Mouse (Mus musculus) MEL (cell line): Measurements from ENCODE around the gene Gm8720. TPM values are rescaled to one million over a fixed set of nuclear protein-coding genes. Genes with fewer than 3 reads are reported as not detected.
"Not testable (repeated sequence)": the region's sequence is repeated elsewhere in the genome, so short reads cannot be mapped to it uniquely, and the experiment has no call there.

Experiments
- DNase-seq: peaks from one replicate; pipeline ENCODE4 v3.0.0; 2011; ENCODE audit warnings: low read depth, low spot score
- H3K27ac ChIP-seq: 2 replicates; pipeline ENCODE4 v1.5.1; 2012; ENCODE audit warnings: low read depth, mild to moderate bottlenecking, control low read depth, low read length, moderate library complexity; ENCODE audit not compliant: control insufficient read depth
- H3K27me3 ChIP-seq, 2 experiments: fragments of 150-350 bp in 1 of 2; sonication (generic) in 1 of 2; 2 replicates each; pipeline ENCODE4 v1.6.1; 2012; ENCODE audit warnings: low read length in 2 of 2, mild to moderate bottlenecking in 2 of 2, improper control_type of control experiment in 1 of 2, moderate library complexity in 1 of 2; ENCODE audit not compliant: insufficient read depth in 2 of 2, control insufficient read depth in 1 of 2
- H3K36me3 ChIP-seq, 2 experiments: 2 replicates each; pipeline ENCODE4 v1.6.1; 2012 to 2014; ENCODE audit warnings: low read length in 2 of 2, improper control_type of control experiment in 1 of 2, inconsistent platforms in 1 of 2, mild to moderate bottlenecking in 1 of 2; ENCODE audit not compliant: insufficient read depth in 2 of 2, control insufficient read depth in 1 of 2
- H3K4me1 ChIP-seq, 2 experiments: fragments of 150-350 bp in 1 of 2; sonication (generic) in 1 of 2; 2 replicates each; pipeline ENCODE4 v1.6.1; 2012; ENCODE audit warnings: low read length in 2 of 2, improper control_type of control experiment in 1 of 2, mild to moderate bottlenecking in 1 of 2; ENCODE audit not compliant: insufficient read depth in 2 of 2, control insufficient read depth in 1 of 2
- H3K4me3 ChIP-seq, 2 experiments: fragments of 150-350 bp in 1 of 2; sonication (generic) in 1 of 2; 2 replicates each; pipeline ENCODE4 v1.5.1; 2012; ENCODE audit warnings: low read depth in 2 of 2, low read length in 2 of 2, mild to moderate bottlenecking in 2 of 2, moderate library complexity in 2 of 2, control low read depth in 1 of 2, improper control_type of control experiment in 1 of 2; ENCODE audit not compliant: control insufficient read depth in 1 of 2, insufficient read depth in 1 of 2
- H3K79me2 ChIP-seq: 2 replicates; pipeline ENCODE4 v1.6.1; 2012; ENCODE audit warnings: mild to moderate bottlenecking, low read length, moderate library complexity; ENCODE audit not compliant: control insufficient read depth, poor library complexity, insufficient read depth
- H3K9ac ChIP-seq: 2 replicates; pipeline ENCODE4 v1.6.1; 2012; ENCODE audit warnings: low read depth, mild to moderate bottlenecking, control low read depth, low read length, moderate library complexity; ENCODE audit not compliant: control insufficient read depth, poor library complexity, severe bottlenecking
- H3K9me3 ChIP-seq: fragments of 150-350 bp; sonication (generic); replicated peaks from 2 replicates; pipeline ENCODE4 v1.6.1; 2012; ENCODE audit warnings: mild to moderate bottlenecking, low read length, improper control_type of control experiment, moderate library complexity; ENCODE audit not compliant: insufficient read depth
- polyA plus RNA-seq, 2 experiments: library from polyadenylated mRNA; stranded (reverse) in 1 of 2; unstranded in 1 of 2; fragments of >175 nt in 1 of 2; fragments of >200 nt in 1 of 2; gene quantifications; 2 replicates each; pipeline versions ENCODE4 v1.2.1 to v1.2.4; 2012; ENCODE audit warnings: low replicate concordance in 2 of 2, low read depth in 1 of 2; ENCODE audit not compliant: insufficient read length in 2 of 2, insufficient read depth in 1 of 2, missing spikeins in 1 of 2
- total RNA-seq: library from RNA; depleted of rRNA; stranded (reverse); fragments of 300-350 nt; gene quantifications from 2 replicates; pipeline ENCODE4 v1.2.3, GENCODE M21; 2012; rRNA removed

The Gm8720 gene
- total RNA-seq, result not detected in 2 replicates
- polyA plus RNA-seq, result not detected

DNA sequence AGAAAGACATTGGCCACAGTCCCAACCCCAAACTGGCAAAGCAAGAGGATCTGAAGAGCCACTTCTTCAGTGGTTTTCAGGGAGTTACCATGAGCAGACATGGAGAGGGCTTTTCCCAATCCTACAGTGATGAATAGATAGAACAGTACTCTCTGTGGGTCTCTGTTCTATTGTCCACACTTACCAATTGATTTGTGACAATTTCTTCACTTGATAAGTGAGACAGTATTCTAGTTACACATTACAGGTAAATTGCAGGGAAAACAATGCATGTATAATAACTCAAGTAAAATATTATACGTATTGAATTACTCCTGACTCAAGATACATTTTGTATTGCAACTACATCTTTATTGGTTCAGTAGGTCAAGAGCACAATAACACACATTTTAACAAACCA is at the start of gene Gm8720:
Gm8720 (minus strand) TSS at position 101 of the 400 bp plus-strand sequence.
- H3K4me1 ChIP-seq, DNase-seq, H3K9me3 ChIP-seq, H3K36me3 ChIP-seq, H3K79me2 ChIP-seq, H3K4me3 ChIP-seq, H3K27me3 ChIP-seq, H3K9ac ChIP-seq, H3K27ac ChIP-seq: not testable (repeated sequence)

DNA sequence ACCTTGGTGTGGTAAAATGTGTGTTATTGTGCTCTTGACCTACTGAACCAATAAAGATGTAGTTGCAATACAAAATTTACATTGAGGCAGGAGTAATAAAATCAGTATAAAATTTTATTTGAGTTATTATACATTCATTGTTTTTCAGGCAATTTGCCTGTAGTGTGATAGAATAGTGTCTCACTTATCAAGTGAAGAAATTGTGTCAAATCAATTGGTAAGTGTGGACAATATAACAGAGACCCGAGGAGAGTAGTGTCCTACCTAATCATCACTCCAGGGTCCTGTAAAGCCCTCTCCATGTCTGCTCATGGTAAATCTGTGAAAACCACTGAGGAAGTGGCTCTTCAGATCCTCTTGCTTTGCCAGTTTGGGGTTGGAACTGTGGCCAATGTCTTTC is 12.0 kb downstream of the Gm8720 start, which contains the start of gene Vmn1r163:
Vmn1r163 (plus strand) TSS at position 301 of the 400 bp plus-strand sequence.
- not testable (repeated sequence) for H3K27ac ChIP-seq, H3K79me2 ChIP-seq, H3K4me3 ChIP-seq, H3K27me3 ChIP-seq, DNase-seq, H3K36me3 ChIP-seq, H3K9me3 ChIP-seq, H3K9ac ChIP-seq, H3K4me1 ChIP-seq

DNA sequence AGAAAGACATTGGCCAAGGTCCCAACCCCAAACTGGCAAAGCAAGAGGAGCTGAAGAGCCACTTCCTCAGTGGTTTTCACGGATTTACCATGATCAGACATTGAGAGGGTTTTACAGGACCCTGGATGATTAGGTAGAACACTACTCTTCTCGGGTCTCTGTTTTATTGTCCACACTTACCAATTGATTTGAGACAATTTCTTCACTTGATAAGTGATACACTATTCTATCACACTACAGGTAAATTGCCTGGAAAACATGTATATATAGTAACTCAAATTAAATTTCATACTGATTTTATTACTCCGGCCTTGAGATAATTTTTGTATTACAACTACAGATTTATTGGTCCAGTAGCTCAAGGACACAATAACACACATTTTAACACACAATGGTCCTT is 47.4 kb downstream of the Gm8720 start, which contains the start of gene Gm4216:
Gm4216 (minus strand) TSS at position 101 of the 400 bp plus-strand sequence.
- not testable (repeated sequence) for H3K27ac ChIP-seq, DNase-seq, H3K79me2 ChIP-seq, H3K9me3 ChIP-seq, H3K4me1 ChIP-seq, H3K27me3 ChIP-seq, H3K36me3 ChIP-seq, H3K9ac ChIP-seq, H3K4me3 ChIP-seq

Other genes with a start within 250 kb of the Gm8720 start
- gene Vmn1r159, start 223.9 kb downstream of the Gm8720 start, total RNA-seq, result not detected in 2 replicates
- gene Vmn1r159, start 223.9 kb downstream of the Gm8720 start, polyA plus RNA-seq, result not detected
- not detected in 2 replicates for gene Vmn1r160, start 196.2 kb downstream of the Gm8720 start, total RNA-seq
- gene Vmn1r160, start 196.2 kb downstream of the Gm8720 start, polyA plus RNA-seq, result not detected
- gene Gm4214, start 82.8 kb downstream of the Gm8720 start, total RNA-seq, result not detected in 2 replicates
- not detected for gene Gm4214, start 82.8 kb downstream of the Gm8720 start, polyA plus RNA-seq
- gene Gm4216, start 47.5 kb downstream of the Gm8720 start, total RNA-seq, result not detected in 2 replicates
- gene Gm4216, start 47.5 kb downstream of the Gm8720 start, polyA plus RNA-seq, result not detected
- gene Vmn1r163, start 11.9 kb downstream of the Gm8720 start, total RNA-seq, result not detected in 2 replicates
- gene Vmn1r163, start 11.9 kb downstream of the Gm8720 start, polyA plus RNA-seq, result not detected
- not detected in 2 replicates for gene Gm10662, start 77.0 kb upstream of the Gm8720 start, total RNA-seq
- gene Gm10662, start 77.0 kb upstream of the Gm8720 start, polyA plus RNA-seq, result not detected
- gene Vmn1r165, start 149.9 kb upstream of the Gm8720 start, total RNA-seq, result not detected in 2 replicates
- gene Vmn1r165, start 149.9 kb upstream of the Gm8720 start, polyA plus RNA-seq, result not detected
- gene Vmn1r166, start 184.2 kb upstream of the Gm8720 start, total RNA-seq, result not detected in 2 replicates
- not detected for gene Vmn1r166, start 184.2 kb upstream of the Gm8720 start, polyA plus RNA-seq
- gene Gm6902, start 211.4 kb upstream of the Gm8720 start, total RNA-seq, result not detected in 2 replicates
- gene Gm6902, start 211.4 kb upstream of the Gm8720 start, polyA plus RNA-seq, result not detected
- gene Nlrp4e, start 233.7 kb upstream of the Gm8720 start, total RNA-seq, result not detected in 2 replicates
- not detected for gene Nlrp4e, start 233.7 kb upstream of the Gm8720 start, polyA plus RNA-seq